Mouse (Mus musculus) heart, postnatal 0 days (tissue): ENCODE results near the gene Trpc1. TPM values are rescaled to one million over a fixed set of nuclear protein-coding genes. Genes with fewer than 3 reads are reported as not detected.

Source experiments
- ATAC-seq: fragments of 200-750 bp; cut with Nextera tagmentation; 2 replicates; pipeline ENCODE4 v1.8.0; 2017; ENCODE audit warnings: low read depth, moderate number of reproducible peaks, moderate library complexity; ENCODE audit not compliant: insufficient read depth
- DNase-seq: peaks from one replicate; pipeline ENCODE4 v3.0.0-alpha.2; 2016; ENCODE audit warnings: low spot score
- H3K27ac ChIP-seq: fragments of 300-500 bp; sonication (generic); 2 replicates; pipeline ENCODE4 v1.5.1; 2014; ENCODE audit warnings: low read depth, mild to moderate bottlenecking
- H3K27me3 ChIP-seq: fragments of 300-500 bp; sonication (generic); 2 replicates; pipeline ENCODE4 v1.6.1; 2014; ENCODE audit warnings: low read length, mixed read lengths; ENCODE audit not compliant: control insufficient read depth, insufficient read depth
- H3K36me3 ChIP-seq: fragments of 300-500 bp; sonication (generic); replicated peaks from 2 replicates; pipeline ENCODE4 v1.6.1; 2014; ENCODE audit warnings: low read length, mixed read lengths; ENCODE audit not compliant: control insufficient read depth, insufficient read depth
- H3K4me1 ChIP-seq: fragments of 300-500 bp; sonication (generic); 2 replicates; pipeline ENCODE4 v1.6.1; 2014; ENCODE audit warnings: antibody characterized with exemption; ENCODE audit not compliant: control insufficient read depth, insufficient read depth
- H3K4me2 ChIP-seq: fragments of 300-500 bp; sonication (generic); 2 replicates; pipeline ENCODE4 v1.6.1; 2014; ENCODE audit warnings: low read depth, mild to moderate bottlenecking, low read length, moderate library complexity
- H3K4me3 ChIP-seq: fragments of 300-500 bp; sonication (generic); 2 replicates; pipeline ENCODE4 v1.5.1; 2014; ENCODE audit warnings: low read depth, low read length
- H3K9ac ChIP-seq: fragments of 300-500 bp; sonication (generic); replicated peaks from 2 replicates; pipeline ENCODE4 v1.6.1; 2014; ENCODE audit warnings: low read depth, low read length, mixed read lengths
- H3K9me3 ChIP-seq: fragments of 300-500 bp; sonication (generic); replicated peaks from 2 replicates; pipeline ENCODE4 v1.6.1; 2016; ENCODE audit warnings: low read length; ENCODE audit not compliant: control insufficient read depth
- CTCF ChIP-seq: IDR thresholded peaks from 2 replicates; pipeline ENCODE4 v1.5.1; 2016; ENCODE audit warnings: antibody characterized with exemption, control low read depth, low read depth
- EP300 ChIP-seq: IDR thresholded peaks from 2 replicates; pipeline ENCODE4 v1.6.1; 2016; ENCODE audit warnings: antibody characterized with exemption, low read depth
- WGBS: fragments of 180-500 bp; shearing (Covaris S2); extraction: QIAGEN DNeasy Blood & Tissue Kit; methylation state at CpG from one replicate; pipeline ENCODE4 v1.1.7; 2014; 5-methylcytosine and 5-hydroxymethylcytosine counted together
- polyA plus RNA-seq: library from polyadenylated mRNA; unstranded; fragments of >200 nt; fragmentation: Nextera tagmentation; extraction: Ambion mirVana; gene quantifications from 2 replicates; pipeline ENCODE4 v1.2.1, GENCODE M21; 2015
- total RNA-seq: library from RNA; depleted of rRNA; stranded (reverse); fragments of >200 nt; gene quantifications from 2 replicates; pipeline ENCODE4 v1.2.3, GENCODE M21; 2014; ENCODE audit warnings: low replicate concordance

Trpc1 gene
- total and polyA plus RNA-seq, 2 experiments from 2014 or later = 2.2 to 5.9 TPM

GRCm38 (mm10) chr9:95672760-95673159, 77.4 kb downstream of the Trpc1 start:
- Histone ChIP-seq H3K27ac (no peak overlapping the region), H3K36me3 (no peaks in the 10 kb centered on the region), H3K4me2 (no peak overlapping the region), H3K9me3 (no peaks in the 10 kb centered on the region), H3K4me1 (peaks cover 3% of the 10 kb centered on the region; the same call in 1 of the 2 replicates), H3K4me3 (no peak overlapping the region), H3K9ac (no peak overlapping the region), H3K27me3 (no peaks in the 10 kb centered on the region)
- 83% methylated on average over 6 of the region's 6 CpGs for WGBS
- DNase-seq = no peak
- TF ChIP-seq EP300 = no peak
- no peak for TF ChIP-seq CTCF
- ATAC-seq = no peak

GRCm38 (mm10) chr9:95672331-95672730, 77.8 kb downstream of the Trpc1 start:
- no peaks in the 10 kb centered on the region for H3K27me3 ChIP-seq
- no peak overlapping the region for H3K9ac ChIP-seq
- H3K4me3 ChIP-seq = no peak overlapping the region
- H3K9me3 ChIP-seq = no peaks in the 10 kb centered on the region
- no peak for TF ChIP-seq CTCF
- no peaks in the 10 kb centered on the region for H3K36me3 ChIP-seq
- DNase-seq = no peak
- peaks cover 3% of the 10 kb centered on the region; the same call in 1 of the 2 replicates for H3K4me1 ChIP-seq
- no peak for ATAC-seq
- no peak overlapping the region for H3K27ac ChIP-seq
- H3K4me2 ChIP-seq = no peak overlapping the region
- WGBS = 90% methylated on average over 3 of the region's 3 CpGs

- no peaks in the 10 kb centered on the region for H3K27me3 ChIP-seq
- H3K4me2 ChIP-seq = no peak overlapping the region
- no peaks in the 10 kb centered on the region for H3K36me3 ChIP-seq
- H3K27ac ChIP-seq = peak overlapping the region; percentile 66; the same call in 1 of the 2 replicates
- H3K9ac ChIP-seq = no peak overlapping the region
- peaks cover 27% of the 10 kb centered on the region for H3K4me1 ChIP-seq
- no peak overlapping the region for H3K4me3 ChIP-seq
- no peaks in the 10 kb centered on the region for H3K9me3 ChIP-seq
- 72% methylated on average over 5 of the region's 5 CpGs for WGBS
- ATAC-seq (no peak), DNase-seq (no peak)
- TF ChIP-seq CTCF (no peak), EP300 (no peak)
Observed at GRCm38 (mm10) chr9:95668306-95668705, 81.9 kb downstream of the Trpc1 start.

- H3K9me3 ChIP-seq = no peaks in the 10 kb centered on the region
- peaks cover 27% of the 10 kb centered on the region for H3K4me1 ChIP-seq
- H3K4me3 ChIP-seq = no peak overlapping the region
- DNase-seq (peak; percentile 66), ATAC-seq (peak; percentile 91)
- H3K9ac ChIP-seq = no peak overlapping the region
- H3K36me3 ChIP-seq = no peaks in the 10 kb centered on the region
- peak overlapping the region; percentile 66 for H3K27ac ChIP-seq
- TF ChIP-seq CTCF (no peak), EP300 (peak; percentile 80; the same call in 1 of the 2 replicates)
- 0 out of 2 replicates have a peak overlapping the region, but pooled peaks have one; percentile 2 for H3K4me2 ChIP-seq
- no peaks in the 10 kb centered on the region for H3K27me3 ChIP-seq
- WGBS = 13% methylated on average over 9 of the region's 9 CpGs
Observed at GRCm38 (mm10) chr9:95667836-95668235, 82.3 kb downstream of the Trpc1 start.

- H3K27ac ChIP-seq = peak overlapping the region; percentile 5; the same call in 1 of the 2 replicates
- H3K4me3 ChIP-seq = no peak overlapping the region
- TF ChIP-seq EP300 (no peak), CTCF (no peak)
- DNase-seq (peak; percentile 44), ATAC-seq (peak; percentile 35; the same call in 1 of the 2 replicates)
- H3K4me1 ChIP-seq = peaks cover 27% of the 10 kb centered on the region
- no peaks in the 10 kb centered on the region for H3K9me3 ChIP-seq
- no peak overlapping the region for H3K9ac ChIP-seq
- H3K4me2 ChIP-seq = no peak overlapping the region
- 49% methylated on average over 6 of the region's 6 CpGs for WGBS
- H3K27me3 ChIP-seq = no peaks in the 10 kb centered on the region
- no peaks in the 10 kb centered on the region for H3K36me3 ChIP-seq
Observed at GRCm38 (mm10) chr9:95665835-95666234, 84.3 kb downstream of the Trpc1 start.

- Histone ChIP-seq H3K27me3 (no peaks in the 10 kb centered on the region), H3K9me3 (no peaks in the 10 kb centered on the region), H3K4me1 (peaks cover 27% of the 10 kb centered on the region), H3K4me2 (no peak overlapping the region), H3K9ac (no peak overlapping the region), H3K4me3 (no peak overlapping the region), H3K27ac (no peak overlapping the region), H3K36me3 (no peaks in the 10 kb centered on the region)
- ATAC-seq (no peak), DNase-seq (no peak)
- 31% methylated on average over 10 of the region's 10 CpGs for WGBS
- no peak for TF ChIP-seq CTCF
Observed at GRCm38 (mm10) chr9:95664290-95664989, 85.7 kb downstream of the Trpc1 start.
